Mouse (Mus musculus) fibroblast of lung, adult 2 months (primary cell): ENCODE results near the gene Exoc6.
"Not testable (repeated sequence)": the region's sequence is repeated elsewhere in the genome, so short reads cannot be mapped to it uniquely, and the experiment has no call there.

Source experiments
- DNase-seq: peaks from one replicate; pipeline ENCODE4 v3.0.0-alpha.2; 2011; ENCODE audit warnings: low read depth

Exoc6 gene

GRCm38 (mm10) chr19:37537717-37538116, 12.5 kb upstream of the Exoc6 start:
- no peak for DNase-seq

DNA sequence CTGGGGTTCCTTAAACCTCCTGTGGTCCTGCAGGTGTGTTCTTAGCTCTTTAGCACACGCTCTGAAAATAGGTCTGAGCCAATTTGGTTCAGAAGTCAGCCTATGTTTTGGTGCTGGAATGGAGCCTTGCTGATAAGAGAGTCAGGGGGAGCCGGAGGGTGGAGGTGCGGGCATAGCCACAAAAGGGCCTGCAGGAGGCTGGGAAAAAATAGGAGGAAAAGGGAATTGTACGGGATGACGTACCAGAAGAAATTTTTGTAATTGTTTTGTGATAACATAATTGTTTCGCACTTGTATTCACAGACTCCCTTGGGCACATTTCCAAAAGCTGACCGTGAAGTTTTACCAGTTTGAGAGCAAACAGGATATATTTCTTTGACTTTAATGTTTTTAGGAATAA, 10.0 kb upstream of the Exoc6 start:
- no peak for DNase-seq

- DNase-seq: no peak
Observed at GRCm38 (mm10) chr19:37543537-37544326, 6.5 kb upstream of the Exoc6 start.

- no peak for DNase-seq
Observed at GRCm38 (mm10) chr19:37544476-37544875, 5.7 kb upstream of the Exoc6 start.

DNA sequence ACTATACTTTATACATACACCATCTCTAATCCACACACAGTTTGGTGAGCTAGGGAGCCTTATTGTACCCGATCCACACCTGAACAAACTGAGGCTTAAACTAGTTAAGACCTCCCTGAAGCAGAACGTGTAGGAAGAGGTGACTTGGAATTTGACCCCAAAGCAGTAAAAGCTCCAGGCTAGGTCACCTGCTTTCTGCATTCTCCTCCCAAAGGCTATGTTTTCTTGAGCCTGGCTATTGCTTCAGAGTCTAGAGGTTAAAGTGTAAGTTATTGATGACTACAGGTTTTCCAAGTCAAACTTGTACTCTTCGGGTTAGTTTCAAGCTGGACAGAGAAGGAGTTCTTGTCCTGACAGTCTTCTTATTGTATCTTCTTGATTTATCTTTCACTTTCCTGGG, 5.0 kb upstream of the Exoc6 start:
- DNase-seq: no peak

DNA sequence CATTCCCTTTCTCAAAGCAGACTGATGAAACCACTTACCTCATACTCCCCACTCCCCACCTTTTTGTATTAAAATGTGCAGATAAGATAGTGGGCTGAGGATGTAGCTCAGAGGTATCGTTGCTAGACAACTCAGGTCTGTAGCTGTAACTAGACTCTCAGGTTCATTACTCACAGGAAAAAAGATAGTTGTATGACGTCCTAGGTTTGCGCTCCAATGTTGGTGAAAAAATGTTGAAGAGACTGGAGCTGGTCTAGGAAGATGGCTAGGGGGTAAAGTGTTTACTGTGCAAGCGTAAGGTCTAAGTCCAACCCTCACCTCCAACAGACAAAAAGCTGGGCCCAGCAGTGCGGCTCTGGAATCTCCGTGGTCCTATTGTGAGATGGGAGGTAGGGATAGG, 4.5 kb upstream of the Exoc6 start:
- no peak for DNase-seq

- no peak for DNase-seq
Observed at GRCm38 (mm10) chr19:37546776-37547175, 3.4 kb upstream of the Exoc6 start.

GRCm38 (mm10) chr19:37551040-37551566, 885 bp downstream of the Exoc6 start:
- no peak for DNase-seq

DNA sequence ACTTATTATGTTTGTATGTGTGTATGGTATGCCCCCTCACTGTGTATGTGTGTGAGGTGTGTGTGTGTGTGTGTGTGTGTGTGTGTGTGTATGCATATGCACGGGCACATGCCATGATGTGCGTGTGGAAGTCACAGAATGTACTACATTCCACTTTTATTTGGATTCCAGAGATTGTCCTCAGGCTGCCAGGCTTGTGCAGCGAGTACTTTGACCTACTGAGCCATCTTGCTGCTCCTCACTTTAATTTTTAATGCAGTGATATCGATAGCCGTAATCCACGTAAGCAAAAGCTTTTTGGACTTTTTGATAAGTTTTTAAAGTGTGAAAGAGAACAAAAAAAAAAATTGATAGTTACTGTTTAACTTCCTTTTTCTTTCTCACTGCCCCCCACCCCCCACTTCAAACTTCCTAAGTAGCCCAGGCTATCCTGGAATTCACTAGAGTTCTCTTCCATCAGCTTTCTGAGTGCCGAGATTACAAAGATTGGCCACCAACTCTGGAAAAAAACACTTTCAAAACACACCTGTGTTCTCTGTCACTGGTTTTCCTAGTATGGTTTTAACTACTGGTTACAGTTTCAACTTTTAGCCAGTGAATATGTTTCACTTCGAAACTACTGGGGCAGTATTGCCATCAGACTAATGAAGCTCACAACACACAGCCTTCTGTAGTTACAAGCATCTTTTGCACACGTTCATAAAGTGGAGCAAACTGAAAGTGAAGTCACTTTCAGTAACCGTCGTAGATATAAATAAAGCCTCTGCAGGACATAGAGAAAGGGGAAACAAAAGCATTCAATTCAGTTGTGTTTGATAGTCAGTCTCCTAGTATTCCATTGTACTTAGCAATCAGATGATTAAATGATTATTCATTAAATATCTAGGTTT, 3.4 kb downstream of the Exoc6 start:
- DNase-seq: no peak

GRCm38 (mm10) chr19:37554266-37554650, 4.0 kb downstream of the Exoc6 start:
- not testable (repeated sequence) for DNase-seq

DNA sequence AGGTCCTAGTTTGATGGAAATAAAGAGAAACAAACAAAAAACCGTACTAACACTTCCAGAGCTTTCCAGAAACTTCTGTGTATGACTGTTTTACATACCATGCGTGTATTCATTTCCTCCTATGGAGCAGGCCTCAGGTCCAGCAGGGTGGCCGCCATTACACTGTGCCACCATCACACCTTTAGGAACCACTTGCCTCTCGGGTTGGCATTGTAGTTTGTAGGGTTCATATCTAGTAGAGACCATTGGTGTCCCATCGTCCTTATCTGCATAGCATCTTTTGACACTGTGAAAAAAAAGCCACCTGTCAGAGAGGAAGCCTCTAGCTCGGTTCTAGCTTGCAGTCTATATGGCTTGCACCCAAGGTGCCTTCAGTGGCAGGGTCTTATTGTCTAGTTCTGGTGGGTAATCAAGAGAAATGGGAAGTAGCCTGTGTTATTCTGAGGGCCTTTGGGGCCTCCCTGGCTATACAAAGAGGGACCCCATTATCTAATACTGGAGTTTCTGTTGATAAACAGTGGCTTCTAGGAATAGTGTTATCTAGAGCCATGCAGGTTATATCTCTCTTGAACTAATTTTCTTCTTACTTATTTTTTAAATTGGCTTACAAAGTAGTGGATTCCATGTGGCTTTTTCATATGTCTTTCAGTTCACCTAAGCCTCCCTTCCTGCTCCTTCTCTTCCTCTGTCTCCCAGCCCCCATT, 5.8 kb downstream of the Exoc6 start:
- DNase-seq: no peak

- DNase-seq: no peak
Observed at GRCm38 (mm10) chr19:37557898-37558297, 7.7 kb downstream of the Exoc6 start.

DNA sequence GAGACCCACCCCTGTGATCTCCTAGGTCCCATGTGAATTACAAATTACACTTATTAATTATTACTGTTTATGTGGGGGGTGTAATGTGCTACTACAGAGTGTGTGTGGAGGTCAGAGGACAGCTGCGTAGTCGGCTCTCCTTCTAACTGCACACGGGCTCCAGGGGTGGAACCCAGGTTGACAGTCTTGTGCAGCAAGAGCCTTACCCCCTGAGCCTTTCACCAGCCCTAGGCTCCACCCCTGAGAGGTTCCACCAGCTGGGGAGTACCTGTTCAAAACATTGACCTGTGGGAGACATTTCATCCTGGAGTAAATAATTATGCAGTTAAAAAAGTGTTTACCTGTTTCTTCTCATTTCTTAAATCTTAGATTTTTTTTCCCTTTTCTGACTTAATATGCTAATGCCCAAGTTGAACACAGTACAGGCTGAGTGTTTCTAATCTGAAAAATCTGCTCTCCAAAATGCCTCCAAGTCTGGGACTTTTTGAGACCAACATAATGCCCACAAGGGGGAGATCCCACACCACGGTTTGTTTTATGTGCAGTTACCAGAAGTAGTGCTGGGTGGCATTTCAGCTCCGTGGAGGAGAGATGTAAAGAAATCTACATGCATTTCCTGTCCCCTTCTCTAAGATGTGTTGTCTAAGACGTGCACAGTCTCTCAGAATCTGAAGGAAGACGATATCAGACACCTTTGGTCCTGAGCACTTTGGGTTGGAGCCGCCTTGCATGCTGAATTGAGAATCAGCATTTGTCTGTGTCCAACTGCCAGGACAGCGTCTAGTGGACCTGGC, 9.3 kb downstream of the Exoc6 start:
- DNase-seq: no peak

- DNase-seq: no peak
Observed at GRCm38 (mm10) chr19:37560080-37560427, 9.8 kb downstream of the Exoc6 start.

GRCm38 (mm10) chr19:37561106-37561892, 11.1 kb downstream of the Exoc6 start:
- DNase-seq: no peak

GRCm38 (mm10) chr19:37563763-37564162, 13.5 kb downstream of the Exoc6 start:
- no peak for DNase-seq

DNA sequence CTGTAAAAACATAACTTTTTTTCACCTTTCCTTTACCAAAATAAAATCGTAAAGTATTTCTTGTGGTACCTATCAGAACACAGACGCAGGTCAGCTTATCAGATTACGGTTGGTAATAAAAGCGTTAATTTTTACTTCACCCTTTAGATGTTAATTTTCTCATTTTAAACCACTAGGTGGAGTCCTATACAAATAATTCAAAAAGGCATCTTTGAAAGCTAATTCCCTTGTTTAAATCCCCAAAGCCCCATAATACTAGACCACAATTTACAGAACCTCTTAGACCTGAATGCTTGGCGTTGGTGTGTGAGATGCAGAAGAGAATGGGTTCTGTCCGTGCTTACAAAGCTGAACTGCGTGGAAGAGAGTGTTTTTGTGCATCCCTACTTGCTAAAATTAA, 15.6 kb downstream of the Exoc6 start:
- DNase-seq: no peak

- no peak for DNase-seq
Observed at GRCm38 (mm10) chr19:37569186-37569754, 19.1 kb downstream of the Exoc6 start.

DNA sequence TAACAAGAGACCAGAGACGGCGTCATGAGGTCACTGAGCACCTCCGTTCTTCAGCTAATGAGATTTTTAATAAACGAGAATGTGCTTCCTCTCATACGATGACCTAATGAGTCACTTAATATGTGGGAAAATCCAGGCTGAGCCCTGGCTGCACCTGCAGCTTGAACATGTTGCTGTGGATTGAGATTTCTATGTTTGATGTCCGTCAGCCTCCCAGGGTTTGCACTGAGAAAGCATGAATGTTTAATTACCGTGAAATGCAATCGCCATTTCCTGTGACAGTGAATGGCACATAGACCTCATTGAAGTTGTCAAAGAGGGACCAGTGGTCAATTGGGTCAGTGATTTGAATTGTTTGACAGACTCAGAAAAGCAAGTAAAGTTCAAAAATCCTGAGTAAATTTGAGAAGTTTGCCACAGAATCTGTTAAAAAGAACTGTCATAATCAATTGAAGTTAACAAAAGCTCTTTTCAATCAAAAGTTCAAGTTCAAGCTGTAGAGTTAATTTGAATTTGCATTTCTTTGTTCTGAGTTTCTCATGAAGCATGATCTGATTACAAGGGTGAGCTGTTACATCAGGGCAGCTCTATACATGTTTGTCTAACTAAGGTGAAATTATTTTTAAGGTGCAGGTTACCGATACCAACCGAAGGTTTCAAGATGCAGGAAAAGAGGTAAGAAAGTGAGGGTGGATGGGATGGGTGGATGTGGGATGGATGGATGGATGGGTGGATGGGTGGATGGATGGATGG, 20.9 kb downstream of the Exoc6 start:
- DNase-seq: no peak

- no peak for DNase-seq
Observed at GRCm38 (mm10) chr19:37574802-37575201, 24.6 kb downstream of the Exoc6 start.
